ENCODE assay signal across 16 mouse cellular contexts in genomic region chr1:133083003-133083546, GRCm38 (mm10). TPM values are rescaled to one million over a fixed set of nuclear protein-coding genes. Genes with fewer than 3 reads are reported as not detected.
DNase-seq lines count a peak whose midpoint lies in the region; ATAC-seq and TF ChIP-seq lines count a peak whose summit lies in the region.
"Had no signal": no experiment of that assay in that cellular context is flagged by ENCODE, and none has a peak within 500 bp of the region (broad histone marks: within the 10 kb centered on the region; RNA-seq: fewer than 3 reads in every experiment).

No protein-coding gene starts in this region.

- WGBS in heart, adult 2 months, result 89% methylated on average over 5 of the region's 5 CpGs
- 88% methylated on average over 5 of the region's 5 CpGs for WGBS in intestine, embryonic 15.5 days
- 88% methylated on average over 5 of the region's 5 CpGs for WGBS in hindbrain, embryonic 12.5 days
- WGBS in forebrain, embryonic 11.5 days, result 96% methylated on average over 5 of the region's 5 CpGs

- TF ChIP-seq RAD21 in MEL (IDR thresholded peaks at IDR 0.05; ENCODE audit: low read depth, low read length), result no peak

- H3K9me3 ChIP-seq in MEL (replicated peaks; ENCODE audit: insufficient read depth, low read length), result no peaks in the 10 kb centered on the region
- no peaks in the 10 kb centered on the region for H3K9me3 ChIP-seq in intestine, embryonic 15.5 days
- no peaks in the 10 kb centered on the region for H3K9me3 ChIP-seq in hindbrain, embryonic 12.5 days (replicated peaks)
- no peaks in the 10 kb centered on the region for H3K9me3 ChIP-seq in forebrain, embryonic 11.5 days (ENCODE audit: control insufficient read depth, low read length)
- H3K9me3 ChIP-seq: embryonic facial prominence, embryonic 13.5 days; neural tube, embryonic 15.5 days had no signal

- H3K4me2 ChIP-seq in intestine, embryonic 15.5 days (replicated peaks), result no peak overlapping the region
- H3K4me2 ChIP-seq in hindbrain, embryonic 12.5 days (replicated peaks), result no peak overlapping the region
- H3K4me2 ChIP-seq in forebrain, embryonic 11.5 days (ENCODE audit: low read depth, low read length, severe bottlenecking), result no peak overlapping the region
- H3K4me2 ChIP-seq: embryonic facial prominence, embryonic 13.5 days; neural tube, embryonic 15.5 days had no signal

- no peak for DNase-seq in heart, adult 2 months
- no peak for DNase-seq in heart, postnatal 14 days
- peak; percentile 64 for DNase-seq in MEL (ENCODE audit: low read depth, low spot score)
- peak; percentile 27 for DNase-seq in spleen, adult 12 weeks (ENCODE audit: low spot score)
- DNase-seq in right cerebral cortex, postnatal 4 days, result no peak
- DNase-seq in forebrain, embryonic 11.5 days (ENCODE audit: low spot score), result no peak
- DNase-seq: cerebellum, adult 8-10 months; left cerebral cortex, postnatal 4 days; midbrain, embryonic 14.5 days; thymus, postnatal 36 days had no signal

- no peak overlapping the region for H3K4me3 ChIP-seq in heart, adult 2 months
- no peak overlapping the region for H3K4me3 ChIP-seq in MEL (ENCODE audit: control insufficient read depth in 1 of 2, insufficient read depth in 1 of 2, low read depth in 2 of 2, low read length in 2 of 2)
- H3K4me3 ChIP-seq in intestine, embryonic 15.5 days (replicated peaks), result no peak overlapping the region
- no peak overlapping the region for H3K4me3 ChIP-seq in hindbrain, embryonic 12.5 days
- H3K4me3 ChIP-seq in forebrain, embryonic 11.5 days (ENCODE audit: low read depth, low read length), result no peak overlapping the region
- H3K4me3 ChIP-seq: embryonic facial prominence, embryonic 13.5 days; layer of hippocampus, adult 2 months; neural tube, embryonic 15.5 days had no signal

- TF ChIP-seq POLR2A in heart, adult 2 months (IDR thresholded peaks at IDR 0.05; ENCODE audit: insufficient read depth, low read depth, low read length), result no peak
- TF ChIP-seq POLR2A in MEL (IDR thresholded peaks at IDR 0.05; ENCODE audit: control insufficient read depth in 1 of 2, insufficient read depth in 1 of 2, low read depth in 1 of 2, low read length in 2 of 2, poor library complexity in 1 of 2), result no peak

- TF ChIP-seq CTCF in heart, adult 2 months (IDR thresholded peaks at IDR 0.05), result no peak
- TF ChIP-seq CTCF in MEL (IDR thresholded peaks at IDR 0.05 in 2 of 3, conservative IDR thresholded peaks at IDR 0.05 in 1 of 3; ENCODE audit: control insufficient read depth in 1 of 3, insufficient read depth in 1 of 3, low read depth in 2 of 3, low read length in 3 of 3, poor library complexity in 1 of 3, severe bottlenecking in 1 of 3), result no peak

- no peaks in the 10 kb centered on the region for H3K27me3 ChIP-seq in heart, adult 2 months (ENCODE audit: control insufficient read depth, insufficient read depth, low read length)
- no peaks in the 10 kb centered on the region for H3K27me3 ChIP-seq in MEL (ENCODE audit: control insufficient read depth in 1 of 2, insufficient read depth in 2 of 2, low read length in 2 of 2)
- H3K27me3 ChIP-seq in intestine, embryonic 15.5 days (replicated peaks), result no peaks in the 10 kb centered on the region
- no peaks in the 10 kb centered on the region for H3K27me3 ChIP-seq in hindbrain, embryonic 12.5 days
- no peaks in the 10 kb centered on the region for H3K27me3 ChIP-seq in forebrain, embryonic 11.5 days (ENCODE audit: control insufficient read depth, insufficient read depth, low read length)
- H3K27me3 ChIP-seq: embryonic facial prominence, embryonic 13.5 days; neural tube, embryonic 15.5 days had no signal

- intact Hi-C loops in heart, adult 2 months (cut with DNase I), result no loop called here
- intact Hi-C loops in heart, postnatal 14 days (cut with DNase I), result no loop called here

- ATAC-seq in intestine, embryonic 15.5 days, result no peak
- no peak for ATAC-seq in hindbrain, embryonic 12.5 days (ENCODE audit: low FRiP score)
- no peak for ATAC-seq in forebrain, embryonic 11.5 days (replicated peaks; ENCODE audit: low FRiP score)
- ATAC-seq: hindbrain, embryonic 16.5 days had no signal

- H3K4me1 ChIP-seq in heart, adult 2 months (ENCODE audit: control insufficient read depth, insufficient read depth, low read length), result peaks cover 7% of the 10 kb centered on the region
- H3K4me1 ChIP-seq in MEL (ENCODE audit: control insufficient read depth in 1 of 2, insufficient read depth in 2 of 2, low read length in 2 of 2), result peaks cover 9 to 24% of the 10 kb centered on the region in 2 experiments; a peak in 3 of 4 replicates
- H3K4me1 ChIP-seq in intestine, embryonic 15.5 days (replicated peaks), result peaks cover 18% of the 10 kb centered on the region
- peaks cover 45% of the 10 kb centered on the region for H3K4me1 ChIP-seq in hindbrain, embryonic 12.5 days
- peaks cover 20% of the 10 kb centered on the region for H3K4me1 ChIP-seq in forebrain, embryonic 11.5 days (replicated peaks; ENCODE audit: control insufficient read depth, insufficient read depth, low read length)

- peaks cover 8% of the 10 kb centered on the region for H3K36me3 ChIP-seq in heart, adult 2 months (ENCODE audit: control insufficient read depth, insufficient read depth, low read length)
- H3K36me3 ChIP-seq in MEL (ENCODE audit: control insufficient read depth in 1 of 2, insufficient read depth in 2 of 2, low read length in 2 of 2), result peaks cover 0 to 19% of the 10 kb centered on the region in 2 experiments; a peak in 2 of 4 replicates
- H3K36me3 ChIP-seq in intestine, embryonic 15.5 days, result peaks cover 5% of the 10 kb centered on the region
- peaks cover 43% of the 10 kb centered on the region for H3K36me3 ChIP-seq in hindbrain, embryonic 12.5 days
- H3K36me3 ChIP-seq in forebrain, embryonic 11.5 days (ENCODE audit: control insufficient read depth, insufficient read depth, low read length), result peaks cover 3% of the 10 kb centered on the region; the same call in 1 of the 2 replicates

- TF ChIP-seq EP300 in heart, adult 2 months (IDR thresholded peaks at IDR 0.05; ENCODE audit: insufficient read depth, low read depth, low read length), result no peak
- peak; percentile 27 to 40; a peak in 2 of 4 replicates for TF ChIP-seq EP300 in MEL (IDR thresholded peaks at IDR 0.05; ENCODE audit: low read depth in 1 of 2, low read length in 2 of 2)

- peak overlapping the region; percentile 86 for H3K27ac ChIP-seq in heart, adult 2 months
- peak overlapping the region; percentile 68 for H3K27ac ChIP-seq in MEL (ENCODE audit: control insufficient read depth, low read depth, low read length)
- H3K27ac ChIP-seq in intestine, embryonic 15.5 days, result 0 out of 2 replicates have a peak overlapping the region, but pooled peaks have one; percentile 84
- H3K27ac ChIP-seq in hindbrain, embryonic 12.5 days, result no peak overlapping the region
- no peak overlapping the region for H3K27ac ChIP-seq in forebrain, embryonic 11.5 days (ENCODE audit: low read depth, low read length)
- H3K27ac ChIP-seq: embryonic facial prominence, embryonic 13.5 days; layer of hippocampus, adult 2 months; neural tube, embryonic 15.5 days had no signal

- H3K9ac ChIP-seq in heart, adult 2 months (ENCODE audit: low read depth, low read length), result no peak overlapping the region
- H3K9ac ChIP-seq in MEL (ENCODE audit: control insufficient read depth, low read depth, low read length, poor library complexity, severe bottlenecking), result no peak overlapping the region
- H3K9ac ChIP-seq in intestine, embryonic 15.5 days, result no peak overlapping the region
- H3K9ac ChIP-seq in hindbrain, embryonic 12.5 days, result no peak overlapping the region
- H3K9ac ChIP-seq in forebrain, embryonic 11.5 days (ENCODE audit: low read length), result no peak overlapping the region
- H3K9ac ChIP-seq: embryonic facial prominence, embryonic 13.5 days; neural tube, embryonic 15.5 days had no signal

- no peaks in the 10 kb centered on the region for H3K79me2 ChIP-seq in heart, adult 2 months (replicated peaks; ENCODE audit: control insufficient read depth, insufficient read depth, low read length)
- no peaks in the 10 kb centered on the region for H3K79me2 ChIP-seq in MEL (ENCODE audit: control insufficient read depth, insufficient read depth, low read length, poor library complexity)

TF ChIP-seq in MEL, 35 proteins besides CTCF, POLR2A, EP300 and RAD21 (continues in another document):
- TF ChIP-seq MAFK (IDR thresholded peaks at IDR 0.05; ENCODE audit: borderline replicate concordance, low read depth, low read length), result no peak
- no peak for TF ChIP-seq E2F4 (IDR thresholded peaks at IDR 0.05; ENCODE audit: borderline replicate concordance, low read depth, low read length)

RNA-seq across cellular contexts. Expression of gene Pik3c2b, which starts 37.6 kb away (rescaled TPM):
- 10 to 100 TPM; 14.6 to 19.4 TPM for total RNA-seq in heart, adult 2 months (2021)
- 19.9 and 22.0 TPM in 2 replicates for polyA plus RNA-seq in heart, adult 2 months (2012; rRNA removed)
- total RNA-seq in heart, postnatal 14 days (2021), result 10 to 100 TPM; 22.7 to 24.3 TPM
- total RNA-seq in MEL (2012; rRNA removed), result 2.9 TPM in 2 replicates
- 1 to 10 TPM in 1 of 2 experiments, not detected in 1; 3.2 TPM for polyA plus RNA-seq in MEL (2012; ENCODE audit: insufficient read depth in 1 of 2, insufficient read length in 2 of 2, low read depth in 1 of 2, low replicate concordance in 2 of 2, missing spikeins in 1 of 2)
- 6.1 and 7.0 TPM in 2 replicates for polyA plus RNA-seq in intestine, embryonic 15.5 days (2015; fragmentation: Nextera tagmentation; extraction: Ambion mirVana)
- 17.0 and 19.8 TPM in 2 replicates for polyA plus RNA-seq in hindbrain, embryonic 12.5 days (2016; fragmentation: Nextera tagmentation; extraction: Ambion mirVana)
- 25.3 and 25.7 TPM in 2 replicates for polyA plus RNA-seq in forebrain, embryonic 11.5 days (2014; fragmentation: Nextera tagmentation; extraction: Ambion mirVana)

RNA-seq across cellular contexts. Expression of gene Ppp1r15b, which starts 47.9 kb away (rescaled TPM):
- 10 to 100 TPM; 21.5 to 22.8 TPM for total RNA-seq in heart, adult 2 months (2021)
- polyA plus RNA-seq in heart, adult 2 months (2012; rRNA removed), result 8.6 and 12.8 TPM in 2 replicates
- 10 to 100 TPM; 32.2 to 34.6 TPM for total RNA-seq in heart, postnatal 14 days (2021)
- total RNA-seq in MEL (2012; rRNA removed), result 53.1 and 60.9 TPM in 2 replicates
- polyA plus RNA-seq in MEL (2012; ENCODE audit: insufficient read depth in 1 of 2, insufficient read length in 2 of 2, low read depth in 1 of 2, low replicate concordance in 2 of 2, missing spikeins in 1 of 2), result 10 to 100 TPM in 1 of 2 experiments, not detected in 1; 56.3 TPM
- polyA plus RNA-seq in intestine, embryonic 15.5 days (2015; fragmentation: Nextera tagmentation; extraction: Ambion mirVana), result 46.7 and 46.9 TPM in 2 replicates
- polyA plus RNA-seq in hindbrain, embryonic 12.5 days (2016; fragmentation: Nextera tagmentation; extraction: Ambion mirVana), result 49.1 and 53.4 TPM in 2 replicates
- polyA plus RNA-seq in forebrain, embryonic 11.5 days (2014; fragmentation: Nextera tagmentation; extraction: Ambion mirVana), result 62.8 and 69.7 TPM in 2 replicates

RNA-seq across cellular contexts. Expression of gene Mdm4, which starts 52.7 kb away (rescaled TPM):
- total RNA-seq in heart, adult 2 months (2021), result 10 to 100 TPM; 23.7 to 25.9 TPM
- polyA plus RNA-seq in heart, adult 2 months (2012; rRNA removed), result 22.9 and 43.2 TPM in 2 replicates
- total RNA-seq in heart, postnatal 14 days (2021), result 10 to 100 TPM; 42.8 to 52.4 TPM
- 19.8 and 23.5 TPM in 2 replicates for total RNA-seq in MEL (2012; rRNA removed)
- 10 to 100 TPM in 1 of 2 experiments, not detected in 1; 28.1 TPM for polyA plus RNA-seq in MEL (2012; ENCODE audit: insufficient read depth in 1 of 2, insufficient read length in 2 of 2, low read depth in 1 of 2, low replicate concordance in 2 of 2, missing spikeins in 1 of 2)
- polyA plus RNA-seq in intestine, embryonic 15.5 days (2015; fragmentation: Nextera tagmentation; extraction: Ambion mirVana), result 27.1 and 31.9 TPM in 2 replicates
- 47.6 and 49.1 TPM in 2 replicates for polyA plus RNA-seq in hindbrain, embryonic 12.5 days (2016; fragmentation: Nextera tagmentation; extraction: Ambion mirVana)
- polyA plus RNA-seq in forebrain, embryonic 11.5 days (2014; fragmentation: Nextera tagmentation; extraction: Ambion mirVana), result 44.7 and 51.0 TPM in 2 replicates

Comparison
In these comparisons a context has a peak if more than half of its experiments do, and no peak if none do; other contexts are left out.
1. DNase-seq: peak in MEL (single experiment) and spleen, adult 12 weeks (single experiment); none in heart, adult 2 months (0 of 2), heart, postnatal 14 days (0 of 2), right cerebral cortex, postnatal 4 days (single experiment) and forebrain, embryonic 11.5 days (single experiment).
2. H3K27ac ChIP-seq: peak in heart, adult 2 months (single experiment), MEL (single experiment) and intestine, embryonic 15.5 days (single experiment); none in hindbrain, embryonic 12.5 days (single experiment) and forebrain, embryonic 11.5 days (single experiment).